Mouse (Mus musculus): ENCODE measurements around the gene Dok4. TPM values are rescaled to one million over a fixed set of nuclear protein-coding genes. Genes with fewer than 3 reads are reported as not detected.

Dok4 gene
- 28.8 and 29.5 TPM in 2 replicates for polyA plus RNA-seq (2015; fragmentation: Nextera tagmentation; extraction: Ambion mirVana)

GRCm38 (mm10) chr8:94876197-94876730 is at the start of gene Dok4:
Gene Dok4, minus strand, starts transcription at chr8:94876330.
- H3K4me2 ChIP-seq (ENCODE audit: low read depth, low read length): peak within 1 kb of the TSS; percentile 88
- no peaks in the 10 kb centered on the region for H3K9me3 ChIP-seq (replicated peaks; ENCODE audit: control insufficient read depth, low read length)
- WGBS: under 1% methylated on average over 34 of the region's 37 CpGs
- peak; percentile 69 for ATAC-seq (ENCODE audit: insufficient read depth, low FRiP score)
- H3K4me3 ChIP-seq (replicated peaks; ENCODE audit: low read length): peak within 1 kb of the TSS; percentile 67
- H3K27ac ChIP-seq (ENCODE audit: low read length): peak within 1 kb of the TSS; percentile 78
- peaks cover 27% of the 10 kb centered on the region for H3K4me1 ChIP-seq (ENCODE audit: control insufficient read depth, insufficient read depth, low read length)
- peak within 1 kb of the TSS; percentile 82 for H3K9ac ChIP-seq (ENCODE audit: low read length)
- H3K27me3 ChIP-seq (ENCODE audit: control insufficient read depth, insufficient read depth, low read length): no peaks in the 10 kb centered on the region
- no peaks in the 10 kb centered on the region for H3K36me3 ChIP-seq (ENCODE audit: control insufficient read depth, insufficient read depth, low read length)

GRCm38 (mm10) chr8:94923405-94923804 is 47.3 kb upstream of the Dok4 start, which contains the start of gene Adgrg5:
Gene Adgrg5, plus strand, starts transcription at chr8:94923694.
- Histone ChIP-seq H3K4me3 (replicated peaks; ENCODE audit: low read length) (no peak within 1 kb of the TSS), H3K27ac (ENCODE audit: low read length) (peak within 1 kb of the TSS; percentile 38; the same call in 1 of the 2 replicates), H3K4me1 (ENCODE audit: control insufficient read depth, insufficient read depth, low read length) (peaks cover 13% of the 10 kb centered on the region), H3K4me2 (ENCODE audit: low read depth, low read length) (no peak within 1 kb of the TSS), H3K36me3 (ENCODE audit: control insufficient read depth, insufficient read depth, low read length) (no peaks in the 10 kb centered on the region), H3K9me3 (replicated peaks; ENCODE audit: control insufficient read depth, low read length) (no peaks in the 10 kb centered on the region), H3K9ac (ENCODE audit: low read length) (peak within 1 kb of the TSS; percentile 31), H3K27me3 (ENCODE audit: control insufficient read depth, insufficient read depth, low read length) (no peaks in the 10 kb centered on the region)
- 55% methylated on average over 8 of the region's 8 CpGs for WGBS
- ATAC-seq (ENCODE audit: insufficient read depth, low FRiP score): no peak

GRCm38 (mm10) chr8:94922602-94923001 is 46.5 kb upstream of the Dok4 start:
- no peaks in the 10 kb centered on the region for H3K36me3 ChIP-seq (ENCODE audit: control insufficient read depth, insufficient read depth, low read length)
- no peaks in the 10 kb centered on the region for H3K9me3 ChIP-seq (replicated peaks; ENCODE audit: control insufficient read depth, low read length)
- ATAC-seq (ENCODE audit: insufficient read depth, low FRiP score): no peak
- H3K9ac ChIP-seq (ENCODE audit: low read length): peak overlapping the region; percentile 31
- no peak overlapping the region for H3K4me2 ChIP-seq (ENCODE audit: low read depth, low read length)
- WGBS: 24% methylated on average over 8 of the region's 8 CpGs
- H3K27ac ChIP-seq (ENCODE audit: low read length): peak overlapping the region; percentile 38; the same call in 1 of the 2 replicates
- H3K4me1 ChIP-seq (ENCODE audit: control insufficient read depth, insufficient read depth, low read length): peaks cover 18% of the 10 kb centered on the region
- no peak overlapping the region for H3K4me3 ChIP-seq (replicated peaks; ENCODE audit: low read length)
- no peaks in the 10 kb centered on the region for H3K27me3 ChIP-seq (ENCODE audit: control insufficient read depth, insufficient read depth, low read length)

GRCm38 (mm10) chr8:94922176-94922575 is 46.0 kb upstream of the Dok4 start:
- H3K27me3 ChIP-seq (ENCODE audit: control insufficient read depth, insufficient read depth, low read length): no peaks in the 10 kb centered on the region
- no peaks in the 10 kb centered on the region for H3K36me3 ChIP-seq (ENCODE audit: control insufficient read depth, insufficient read depth, low read length)
- ATAC-seq (ENCODE audit: insufficient read depth, low FRiP score): no peak
- H3K9me3 ChIP-seq (replicated peaks; ENCODE audit: control insufficient read depth, low read length): no peaks in the 10 kb centered on the region
- H3K27ac ChIP-seq (ENCODE audit: low read length): no peak overlapping the region
- WGBS: 43% methylated on average over 6 of the region's 6 CpGs
- H3K9ac ChIP-seq (ENCODE audit: low read length): peak overlapping the region; percentile 31; the same call in 1 of the 2 replicates
- H3K4me2 ChIP-seq (ENCODE audit: low read depth, low read length): no peak overlapping the region
- peaks cover 18% of the 10 kb centered on the region for H3K4me1 ChIP-seq (ENCODE audit: control insufficient read depth, insufficient read depth, low read length)
- no peak overlapping the region for H3K4me3 ChIP-seq (replicated peaks; ENCODE audit: low read length)

GRCm38 (mm10) chr8:94919256-94919655 is 43.1 kb upstream of the Dok4 start:
- ATAC-seq (ENCODE audit: insufficient read depth, low FRiP score): no peak
- no peak overlapping the region; the same call in 1 of the 2 replicates for H3K27ac ChIP-seq (ENCODE audit: low read length)
- no peaks in the 10 kb centered on the region for H3K27me3 ChIP-seq (ENCODE audit: control insufficient read depth, insufficient read depth, low read length)
- no peaks in the 10 kb centered on the region for H3K36me3 ChIP-seq (ENCODE audit: control insufficient read depth, insufficient read depth, low read length)
- no peak overlapping the region for H3K4me3 ChIP-seq (replicated peaks; ENCODE audit: low read length)
- H3K4me2 ChIP-seq (ENCODE audit: low read depth, low read length): no peak overlapping the region
- H3K4me1 ChIP-seq (ENCODE audit: control insufficient read depth, insufficient read depth, low read length): peaks cover 43% of the 10 kb centered on the region
- no peaks in the 10 kb centered on the region for H3K9me3 ChIP-seq (replicated peaks; ENCODE audit: control insufficient read depth, low read length)
- no peak overlapping the region for H3K9ac ChIP-seq (ENCODE audit: low read length)

GRCm38 (mm10) chr8:94917851-94918495 is 41.8 kb upstream of the Dok4 start, which contains the start of gene Ccdc102a:
Gene Ccdc102a, minus strand, starts transcription at chr8:94918098.
- Histone ChIP-seq H3K36me3 (ENCODE audit: control insufficient read depth, insufficient read depth, low read length) (0 out of 2 replicates have a peak, but pooled peaks cover under 1% of the 10 kb centered on the region), H3K27ac (ENCODE audit: low read length) (peak within 1 kb of the TSS; percentile 81), H3K27me3 (ENCODE audit: control insufficient read depth, insufficient read depth, low read length) (no peaks in the 10 kb centered on the region), H3K4me1 (ENCODE audit: control insufficient read depth, insufficient read depth, low read length) (peaks cover 52% of the 10 kb centered on the region), H3K9ac (ENCODE audit: low read length) (peak within 1 kb of the TSS; percentile 91), H3K9me3 (replicated peaks; ENCODE audit: control insufficient read depth, low read length) (no peaks in the 10 kb centered on the region), H3K4me2 (ENCODE audit: low read depth, low read length) (peak within 1 kb of the TSS; percentile 82), H3K4me3 (replicated peaks; ENCODE audit: low read length) (peak within 1 kb of the TSS; percentile 66)
- 3% methylated on average over 48 of the region's 51 CpGs for WGBS
- ATAC-seq (ENCODE audit: insufficient read depth, low FRiP score): peak; percentile 71

- H3K4me3 ChIP-seq (replicated peaks; ENCODE audit: low read length): peak overlapping the region; percentile 66
- peaks cover 47% of the 10 kb centered on the region for H3K4me1 ChIP-seq (ENCODE audit: control insufficient read depth, insufficient read depth, low read length)
- H3K27me3 ChIP-seq (ENCODE audit: control insufficient read depth, insufficient read depth, low read length): no peaks in the 10 kb centered on the region
- peak overlapping the region; percentile 81 for H3K27ac ChIP-seq (ENCODE audit: low read length)
- peak overlapping the region; percentile 82 for H3K4me2 ChIP-seq (ENCODE audit: low read depth, low read length)
- H3K9me3 ChIP-seq (replicated peaks; ENCODE audit: control insufficient read depth, low read length): no peaks in the 10 kb centered on the region
- under 1% methylated on average over 27 of the region's 27 CpGs for WGBS
- ATAC-seq (ENCODE audit: insufficient read depth, low FRiP score): peak; percentile 92
- H3K36me3 ChIP-seq (ENCODE audit: control insufficient read depth, insufficient read depth, low read length): 0 out of 2 replicates have a peak, but pooled peaks cover 6% of the 10 kb centered on the region
- H3K9ac ChIP-seq (ENCODE audit: low read length): peak overlapping the region; percentile 91
These were observed 41.2 kb upstream of the Dok4 start for GRCm38 (mm10) chr8:94917352-94917751.

GRCm38 (mm10) chr8:94916960-94917324 is 40.8 kb upstream of the Dok4 start:
- WGBS: 7% methylated on average over 10 of the region's 10 CpGs

GRCm38 (mm10) chr8:94916311-94916959 is 40.3 kb upstream of the Dok4 start:
- no peak for ATAC-seq (ENCODE audit: insufficient read depth, low FRiP score)
- peak overlapping the region; percentile 66 for H3K4me3 ChIP-seq (replicated peaks; ENCODE audit: low read length)
- H3K4me1 ChIP-seq (ENCODE audit: control insufficient read depth, insufficient read depth, low read length): peaks cover 46% of the 10 kb centered on the region
- H3K4me2 ChIP-seq (ENCODE audit: low read depth, low read length): peak overlapping the region; percentile 82
- WGBS: 42% methylated on average over 9 of the region's 9 CpGs
- peak overlapping the region; percentile 0; the same call in 1 of the 2 replicates for H3K27ac ChIP-seq (ENCODE audit: low read length)
- no peaks in the 10 kb centered on the region for H3K9me3 ChIP-seq (replicated peaks; ENCODE audit: control insufficient read depth, low read length)
- peak overlapping the region; percentile 91 for H3K9ac ChIP-seq (ENCODE audit: low read length)
- 0 out of 2 replicates have a peak, but pooled peaks cover 6% of the 10 kb centered on the region for H3K36me3 ChIP-seq (ENCODE audit: control insufficient read depth, insufficient read depth, low read length)
- H3K27me3 ChIP-seq (ENCODE audit: control insufficient read depth, insufficient read depth, low read length): no peaks in the 10 kb centered on the region

More at GRCm38 (mm10) chr8:94916960-94917324, 40.8 kb upstream of the Dok4 start:
- peak overlapping the region; percentile 54; the same call in 1 of the 2 replicates for H3K27ac ChIP-seq (ENCODE audit: low read length)
- 0 out of 2 replicates have a peak, but pooled peaks have one; percentile 6 for ATAC-seq (ENCODE audit: insufficient read depth, low FRiP score)
- 0 out of 2 replicates have a peak, but pooled peaks cover 6% of the 10 kb centered on the region for H3K36me3 ChIP-seq (ENCODE audit: control insufficient read depth, insufficient read depth, low read length)
- H3K4me1 ChIP-seq (ENCODE audit: control insufficient read depth, insufficient read depth, low read length): peaks cover 46% of the 10 kb centered on the region
- H3K4me3 ChIP-seq (replicated peaks; ENCODE audit: low read length): peak overlapping the region; percentile 66
- H3K9me3 ChIP-seq (replicated peaks; ENCODE audit: control insufficient read depth, low read length): no peaks in the 10 kb centered on the region
- H3K9ac ChIP-seq (ENCODE audit: low read length): peak overlapping the region; percentile 91
- H3K4me2 ChIP-seq (ENCODE audit: low read depth, low read length): peak overlapping the region; percentile 82
- H3K27me3 ChIP-seq (ENCODE audit: control insufficient read depth, insufficient read depth, low read length): no peaks in the 10 kb centered on the region
